Mouse (Mus musculus): ENCODE measurements around the gene Cpne4. TPM values are rescaled to one million over a fixed set of nuclear protein-coding genes. Genes with fewer than 3 reads are reported as not detected.

Gene Cpne4
- total RNA-seq, 2 experiments from 2014 or later = 0.15 to 0.36 TPM

DNA sequence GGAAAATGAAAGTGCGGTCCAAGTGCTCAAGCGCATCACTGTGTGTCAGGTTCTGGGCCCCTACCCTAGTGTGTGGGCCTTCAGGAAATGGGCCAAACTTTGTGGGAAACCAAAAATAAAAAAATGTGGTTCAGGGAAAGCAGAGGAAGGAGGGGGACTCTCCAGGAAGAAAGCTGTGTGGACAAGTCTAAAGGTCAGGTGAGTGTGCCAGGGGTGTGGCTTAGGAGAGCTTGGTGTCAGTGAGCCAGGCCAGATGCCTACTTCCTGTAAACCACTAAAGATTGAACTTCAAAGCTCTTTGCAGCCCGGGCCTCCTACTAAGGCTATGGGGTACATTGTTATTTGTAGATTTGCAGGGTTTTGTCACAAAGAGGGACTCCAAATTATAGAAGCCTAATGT lies 327.1 kb downstream of the Cpne4 start:
- no peak for DNase-seq

DNA sequence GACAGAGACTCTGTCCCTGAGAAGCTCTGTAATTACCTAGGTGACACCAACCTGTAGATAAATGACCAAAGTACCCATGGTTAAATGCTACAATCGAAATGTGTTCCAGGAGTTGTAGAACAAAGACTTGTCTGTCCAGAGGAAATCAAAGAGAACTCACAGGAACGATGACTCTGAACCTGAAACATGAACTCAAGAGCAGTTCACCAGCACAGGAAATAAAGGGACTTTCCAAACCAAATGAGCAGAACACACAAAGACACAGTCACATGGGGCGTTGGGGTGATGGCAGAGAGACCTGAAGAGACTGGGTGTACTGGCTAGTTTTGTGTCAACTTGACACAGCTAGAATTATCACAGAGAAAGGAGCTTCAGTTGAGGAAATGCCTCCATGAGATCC lies 329.9 kb downstream of the Cpne4 start:
- no peak for DNase-seq

DNA sequence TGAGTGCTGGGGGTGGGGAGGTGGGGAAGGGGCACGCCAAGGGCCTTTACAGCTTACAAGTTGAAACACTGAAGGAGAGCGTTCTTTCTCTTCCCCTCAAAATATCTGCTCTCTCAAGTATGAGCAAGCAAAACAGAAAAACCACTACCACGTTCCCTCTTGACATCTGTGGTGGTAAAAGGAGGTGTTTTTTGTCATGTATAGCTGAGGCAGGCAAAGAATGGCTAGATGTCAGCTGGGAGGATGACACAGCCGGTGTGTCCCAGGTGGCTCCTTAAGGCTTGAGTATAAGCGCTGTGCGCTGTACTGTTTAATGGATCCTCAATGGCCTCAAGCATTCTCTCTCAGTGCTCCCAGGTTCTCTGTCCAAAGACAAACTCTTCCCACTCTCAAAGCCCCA lies 331.5 kb downstream of the Cpne4 start:
- no peak for DNase-seq

DNA sequence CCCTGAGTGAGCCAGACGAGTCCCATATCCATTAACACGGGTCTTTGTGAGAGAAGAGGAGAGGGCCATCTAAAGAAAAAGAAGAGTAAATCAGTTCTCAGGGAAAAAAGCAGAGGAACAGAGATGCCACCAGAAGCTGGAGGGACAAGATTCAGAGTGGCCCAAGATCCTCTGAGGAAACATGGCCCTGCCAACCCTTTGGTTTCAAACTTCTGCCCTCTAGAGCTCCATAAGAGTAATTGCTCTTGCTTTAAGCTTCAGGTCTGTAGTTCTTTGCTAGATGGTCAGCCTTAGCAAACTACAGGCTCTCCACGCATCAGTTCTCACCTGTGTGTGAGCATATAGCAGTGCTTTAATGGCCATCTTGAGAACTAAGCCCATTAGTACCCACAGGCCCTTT lies 343.4 kb downstream of the Cpne4 start:
- no peak for DNase-seq

DNA sequence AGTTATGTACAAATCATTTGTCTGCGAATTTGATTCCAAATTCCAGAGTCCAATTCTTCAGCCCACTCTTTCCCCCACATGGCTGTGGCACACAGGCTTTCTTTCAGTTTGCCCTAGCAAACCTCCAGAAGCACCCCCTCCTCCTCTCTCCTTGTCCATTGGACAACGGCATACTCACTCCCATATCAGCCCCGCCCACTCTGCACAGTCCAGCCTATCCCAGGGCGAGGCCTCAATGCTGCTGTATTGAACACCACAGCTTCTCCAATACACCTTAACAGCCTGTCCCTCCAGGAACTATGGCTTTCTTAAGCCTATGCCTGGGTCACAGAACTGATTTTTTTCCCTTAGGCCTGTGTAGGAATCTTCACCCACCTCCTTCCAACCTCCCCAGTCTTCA lies 348.3 kb downstream of the Cpne4 start:
- no peak for DNase-seq

DNA sequence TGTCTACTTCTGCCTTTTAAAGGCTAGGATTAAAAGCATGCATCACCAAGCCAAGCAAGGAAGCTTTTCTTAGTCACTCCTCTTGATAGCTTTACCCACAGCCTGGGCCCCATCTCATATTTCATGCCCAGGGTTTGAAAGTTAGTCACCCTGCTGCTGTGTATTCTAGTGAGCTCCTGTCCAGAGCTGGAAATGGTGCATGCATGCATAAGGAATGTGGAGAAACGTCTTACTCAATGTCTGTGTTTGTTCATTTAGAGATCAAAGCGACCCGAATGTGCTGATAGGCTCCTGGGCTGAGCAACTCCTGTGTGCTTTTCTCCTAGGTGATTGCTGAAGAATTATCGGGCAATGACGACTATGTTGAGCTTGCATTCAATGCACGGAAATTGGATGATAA lies 354.0 kb downstream of the Cpne4 start:
- DNase-seq = no peak

DNA sequence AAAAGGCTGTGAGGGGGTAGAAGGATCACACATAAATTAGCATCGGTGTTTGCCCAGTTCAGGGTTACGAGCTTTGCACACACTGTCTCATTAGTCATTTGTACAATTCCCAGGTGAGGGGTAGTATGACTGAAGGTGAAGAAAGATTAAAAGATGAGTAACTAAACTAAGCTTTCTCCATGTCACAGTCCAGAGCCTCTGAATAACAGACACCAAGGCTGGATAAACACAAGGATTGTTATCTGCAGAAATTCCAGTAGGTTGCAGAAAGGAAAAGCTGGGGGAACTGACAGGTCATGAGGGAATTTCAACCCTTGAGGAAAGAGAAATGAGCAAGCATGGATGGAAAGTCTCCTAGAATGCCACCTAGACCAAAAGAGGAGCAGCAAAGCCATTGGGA lies 354.7 kb downstream of the Cpne4 start:
- DNase-seq = no peak

DNA sequence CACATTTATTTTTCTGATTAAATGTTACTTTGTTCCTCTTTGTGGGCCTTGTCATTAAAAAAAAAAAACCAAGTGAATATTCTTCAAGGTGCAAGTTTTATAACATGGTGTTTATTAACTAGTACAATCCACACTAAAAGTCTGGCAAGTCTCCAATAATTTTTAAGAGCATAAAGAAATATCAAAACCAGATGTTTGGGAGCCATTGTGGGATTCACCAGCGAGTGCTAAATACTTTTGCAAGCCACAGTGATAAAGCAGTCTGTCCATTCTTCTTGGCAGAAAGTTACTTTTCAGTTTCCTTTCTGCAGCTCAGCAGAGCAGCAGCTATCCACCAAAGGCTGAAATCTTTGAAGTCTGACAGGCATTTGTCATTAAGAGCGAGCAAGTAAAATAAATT lies 365.6 kb downstream of the Cpne4 start:
- no peak for DNase-seq

DNA sequence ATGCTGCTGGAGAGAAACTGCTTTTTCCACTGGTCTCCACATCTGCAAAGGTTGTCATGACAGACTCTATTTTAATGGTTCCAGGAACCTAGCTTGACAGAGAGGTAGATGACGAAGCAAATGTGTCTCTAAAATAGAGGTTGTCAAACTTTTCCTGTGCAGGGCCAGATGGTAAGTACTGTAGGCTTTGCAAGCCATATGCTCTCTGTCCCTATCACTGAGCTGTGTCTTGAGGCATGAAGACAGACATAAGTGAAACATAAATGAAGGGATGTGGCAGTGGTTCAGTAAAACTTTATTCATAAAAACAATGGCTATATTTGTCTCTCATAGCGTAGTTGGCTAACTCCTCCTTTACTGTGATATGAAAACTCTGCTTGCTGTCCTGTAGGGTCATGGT lies 366.2 kb downstream of the Cpne4 start:
- no peak for DNase-seq

DNA sequence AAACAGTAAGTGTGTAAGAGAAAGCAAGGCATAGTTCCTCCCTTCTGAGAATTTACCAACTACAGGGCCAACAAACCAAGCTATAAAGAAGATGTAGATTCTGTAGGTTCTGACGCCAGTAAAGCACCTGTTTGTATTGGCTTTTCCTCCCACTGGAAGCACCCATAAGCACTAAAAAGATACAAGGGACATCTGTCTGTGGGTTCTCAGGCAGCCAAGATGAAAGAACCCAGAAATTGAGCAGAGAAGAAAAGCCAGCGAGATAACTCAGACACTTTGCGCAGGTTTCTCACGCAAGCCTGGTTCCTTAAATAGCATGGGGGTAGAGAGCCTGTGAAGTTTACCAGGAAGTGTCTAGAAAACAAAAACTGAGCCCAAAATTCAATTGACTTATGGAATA lies 374.1 kb downstream of the Cpne4 start:
- no peak for DNase-seq

DNA sequence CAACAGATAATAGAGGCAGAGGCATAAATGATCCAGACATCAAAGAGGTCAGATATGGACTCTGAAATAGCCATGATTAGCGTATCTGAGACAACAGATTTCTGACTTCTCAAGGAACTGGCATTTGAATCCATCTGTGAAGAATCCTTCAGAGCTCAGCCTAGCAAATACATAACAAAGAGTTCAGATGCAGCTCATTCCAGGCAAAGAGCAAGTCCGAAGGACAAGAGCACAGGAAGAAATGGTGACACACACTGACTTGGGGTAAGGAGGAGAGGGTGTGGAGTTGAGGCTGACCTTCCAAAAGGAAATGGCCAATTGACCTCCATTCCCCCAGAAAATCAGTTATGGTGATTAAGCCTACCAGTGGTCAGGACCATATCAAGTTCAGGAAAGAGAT lies 375.0 kb downstream of the Cpne4 start:
- DNase-seq = no peak

DNA sequence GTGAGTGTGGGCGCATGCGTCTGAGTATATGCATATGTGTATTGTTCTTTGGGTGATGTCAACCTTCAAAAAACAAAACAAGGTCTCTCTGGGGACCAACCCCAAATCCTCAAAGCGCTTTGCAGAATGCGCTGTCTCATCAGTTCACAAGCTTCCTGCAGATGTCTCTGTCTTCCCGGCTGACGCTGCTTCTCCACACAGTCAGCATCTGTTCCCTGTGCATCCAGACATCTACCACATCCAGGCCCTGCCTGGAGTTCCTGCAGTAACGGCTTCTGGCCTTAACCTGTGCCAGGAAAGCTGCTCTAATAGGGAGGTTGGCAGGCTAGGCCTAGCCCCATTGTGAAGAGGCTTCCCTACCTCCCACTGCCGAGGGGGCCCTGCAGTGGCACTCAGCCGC lies 381.7 kb downstream of the Cpne4 start:
- no peak for DNase-seq

DNA sequence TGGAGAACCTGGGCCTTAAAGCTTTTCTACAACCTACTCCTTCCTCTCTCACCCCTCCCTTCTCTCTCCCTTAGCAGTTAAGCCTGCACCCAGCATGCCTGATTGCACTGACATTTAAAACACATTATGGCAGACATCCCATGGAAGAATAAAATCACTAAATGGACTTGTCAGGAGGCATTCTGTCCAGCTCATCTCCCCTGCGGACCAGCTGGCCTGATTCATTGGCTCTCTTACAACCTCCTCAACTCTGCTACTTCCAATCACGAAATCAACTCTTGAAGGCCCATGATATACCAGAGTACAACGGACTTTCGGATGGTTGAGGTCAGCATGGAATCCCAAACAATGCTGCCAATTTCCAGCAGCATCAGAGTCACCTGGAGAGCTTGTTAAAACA lies 393.3 kb downstream of the Cpne4 start:
- DNase-seq = no peak

DNA sequence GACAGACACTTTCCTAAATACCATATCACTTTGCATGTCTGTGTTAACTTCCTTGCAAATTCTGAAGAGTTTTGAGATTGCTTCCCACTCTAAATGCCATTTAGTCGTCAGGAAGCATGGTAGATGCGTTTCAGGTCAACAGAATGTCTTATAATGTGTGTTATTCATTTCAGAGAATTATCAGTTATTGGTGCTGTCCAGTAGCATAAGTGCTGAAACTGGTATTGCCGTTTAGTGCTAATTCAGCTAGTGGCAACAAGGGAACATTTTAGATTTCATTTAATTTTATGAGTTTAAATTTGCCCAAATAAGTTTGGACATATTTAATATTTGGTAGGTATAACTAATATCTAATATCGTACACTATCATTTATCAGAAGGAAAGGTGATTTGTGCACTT lies 403.5 kb downstream of the Cpne4 start:
- DNase-seq = no peak

DNA sequence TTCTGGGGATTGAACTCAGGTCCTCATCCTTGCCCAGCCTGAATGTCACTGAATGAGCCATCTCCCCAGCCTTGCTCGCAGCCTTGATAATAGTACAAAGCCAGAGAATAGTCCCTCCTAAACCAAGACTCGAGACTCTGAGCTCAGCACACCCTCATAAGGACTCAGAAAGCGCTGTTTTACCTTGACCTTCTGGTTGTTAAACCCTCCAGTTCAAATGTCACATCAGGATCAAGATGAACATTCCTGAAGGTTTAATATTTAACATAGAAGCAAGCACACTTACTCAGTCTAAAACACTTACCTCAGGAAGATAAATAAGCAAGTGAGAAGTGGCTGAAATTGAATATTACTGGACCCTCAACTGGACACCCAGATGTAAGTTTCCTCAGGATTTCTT lies 405.1 kb downstream of the Cpne4 start:
- DNase-seq = no peak

DNA sequence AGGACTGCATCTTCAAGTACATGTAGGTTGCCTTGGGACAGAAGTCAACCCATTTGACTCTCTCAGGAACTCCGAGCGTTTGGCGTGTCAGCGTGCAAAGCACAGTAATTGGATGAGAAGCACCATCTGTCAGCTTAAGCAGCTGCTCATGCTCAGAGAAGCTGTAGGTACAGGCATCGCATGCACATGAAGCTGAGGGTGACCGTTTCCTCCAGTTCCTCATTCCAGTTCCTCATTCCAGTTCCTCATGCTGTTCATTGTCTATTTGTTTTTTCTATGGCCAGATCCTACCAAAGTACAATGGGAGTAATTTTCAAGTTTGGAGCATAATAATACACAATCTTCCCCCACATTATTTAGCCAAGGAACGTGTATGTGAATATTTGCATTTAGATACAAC lies 425.7 kb downstream of the Cpne4 start:
- no peak for DNase-seq

DNA sequence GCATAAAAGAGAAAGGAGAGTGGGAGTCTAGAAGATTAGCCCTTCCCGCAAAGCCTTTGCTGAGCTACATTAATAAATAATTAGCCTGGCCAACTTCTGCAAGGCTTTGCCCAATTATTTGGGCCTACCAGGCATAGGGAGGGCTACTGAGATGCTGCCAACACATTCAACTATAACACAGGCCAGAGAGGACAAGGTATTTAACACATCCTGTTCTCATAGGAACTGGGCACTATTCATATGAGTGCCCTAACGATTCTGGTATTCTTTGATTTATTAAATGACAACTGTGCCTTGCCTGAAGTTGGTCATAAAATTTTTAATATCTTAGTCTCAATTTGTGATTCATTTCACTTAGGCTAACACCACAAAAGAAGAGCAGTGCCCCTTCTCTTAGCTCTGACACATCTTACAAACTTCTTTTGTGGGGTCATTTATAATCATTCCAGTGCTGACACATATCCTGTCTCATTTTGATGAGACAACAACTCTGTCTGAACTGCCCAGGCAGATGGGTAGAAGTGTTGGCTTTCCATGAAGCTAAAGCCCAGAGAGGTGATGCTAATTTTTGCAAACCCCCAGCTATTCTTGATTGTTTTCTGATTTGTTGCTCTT lies 435.0 kb downstream of the Cpne4 start:
- no peak for DNase-seq

DNA sequence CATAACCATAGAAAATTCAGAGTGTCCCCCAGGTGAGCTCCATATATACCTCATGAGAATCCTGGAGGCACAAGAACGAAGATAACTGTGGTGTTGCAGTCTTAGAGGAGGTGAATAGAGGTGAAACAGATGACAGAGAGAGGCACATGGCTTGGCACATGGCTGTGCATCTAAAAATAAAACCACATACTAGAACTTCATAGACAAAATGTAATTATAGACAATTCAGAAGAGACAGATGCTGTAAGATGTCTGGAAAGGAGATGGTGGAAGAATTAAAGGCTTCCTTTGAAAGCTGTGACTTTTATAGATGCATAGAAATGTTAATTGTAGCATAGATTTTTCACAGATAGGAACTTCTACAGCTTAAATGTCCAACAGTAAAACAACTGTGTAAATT lies 451.1 kb downstream of the Cpne4 start:
- no peak for DNase-seq

DNA sequence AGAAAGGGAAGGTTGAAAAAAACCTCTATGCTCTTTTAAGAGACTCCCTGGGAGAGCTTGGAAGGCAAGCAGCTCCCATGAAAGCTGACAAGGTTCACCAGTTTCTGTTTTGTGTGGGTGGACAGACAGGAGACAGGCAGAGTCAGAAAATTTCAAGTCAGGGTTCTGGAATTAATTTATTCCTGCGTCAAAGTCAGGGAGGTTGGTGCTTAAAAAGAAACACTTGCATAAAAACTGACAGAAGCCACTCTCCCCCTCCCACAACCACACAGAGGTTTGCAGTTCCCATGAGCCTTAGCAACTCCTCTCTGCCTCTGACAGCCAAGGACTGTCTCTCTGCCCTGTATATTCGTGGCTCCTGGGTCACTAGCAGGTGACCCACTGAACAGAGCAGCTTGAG lies 463.6 kb downstream of the Cpne4 start:
- DNase-seq = no peak

DNA sequence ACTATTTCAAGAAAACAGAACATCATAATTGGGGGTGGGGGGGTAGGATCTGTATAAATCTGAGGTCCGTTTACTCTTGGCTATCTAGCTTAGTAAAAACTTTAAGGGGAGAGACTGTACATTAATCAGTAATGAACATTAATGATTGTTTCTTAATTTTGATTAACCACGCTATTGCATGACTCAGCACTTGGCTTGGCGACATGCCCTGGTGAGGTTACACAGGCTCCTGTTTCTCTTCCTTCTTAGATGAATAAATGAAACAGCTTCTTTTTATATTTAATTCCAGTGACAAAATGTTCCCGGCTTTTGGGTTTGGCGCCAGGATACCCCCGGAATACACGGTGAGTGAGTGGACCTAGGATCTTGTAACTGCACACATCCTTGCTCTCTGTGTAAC lies 471.1 kb downstream of the Cpne4 start:
- no peak for DNase-seq

DNA sequence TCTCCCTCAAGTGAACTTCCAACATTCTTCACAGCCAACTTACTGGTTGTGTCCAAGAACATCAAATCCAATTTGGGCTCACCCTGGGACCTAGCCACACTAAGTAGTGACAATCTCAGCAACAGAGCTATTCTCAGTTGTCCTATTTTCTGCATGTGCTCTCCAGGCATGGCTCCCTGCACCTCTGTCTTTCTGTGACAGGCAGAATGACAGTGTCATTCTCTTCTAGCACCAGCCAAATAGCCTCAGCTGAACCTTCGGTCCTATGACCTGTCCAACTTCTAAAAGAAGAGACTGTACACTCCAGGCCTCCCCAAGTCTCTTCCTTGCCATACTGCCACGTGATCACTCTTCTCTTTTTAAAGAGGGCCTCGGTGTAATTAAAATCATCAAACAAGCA lies 481.2 kb downstream of the Cpne4 start:
- DNase-seq = no peak

DNA sequence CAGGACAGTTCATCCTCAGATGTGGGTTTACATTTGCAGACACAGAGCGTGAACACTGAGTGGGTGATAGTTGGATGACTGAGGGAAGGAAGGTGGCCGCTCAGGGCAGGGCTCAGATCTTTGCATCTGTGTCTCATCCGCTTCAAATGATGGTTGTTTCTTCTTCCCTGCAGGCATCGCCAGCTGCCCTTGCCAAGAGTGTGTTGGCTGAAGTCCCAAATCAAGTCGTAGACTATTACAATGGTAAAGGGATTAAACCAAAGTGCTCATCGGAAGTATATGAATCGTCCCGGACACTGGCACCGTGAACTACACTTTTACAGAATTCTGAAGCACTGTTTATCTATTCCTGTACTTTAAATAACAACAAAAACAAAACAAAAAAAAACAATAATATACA lies 485.5 kb downstream of the Cpne4 start:
- no peak for DNase-seq

DNA sequence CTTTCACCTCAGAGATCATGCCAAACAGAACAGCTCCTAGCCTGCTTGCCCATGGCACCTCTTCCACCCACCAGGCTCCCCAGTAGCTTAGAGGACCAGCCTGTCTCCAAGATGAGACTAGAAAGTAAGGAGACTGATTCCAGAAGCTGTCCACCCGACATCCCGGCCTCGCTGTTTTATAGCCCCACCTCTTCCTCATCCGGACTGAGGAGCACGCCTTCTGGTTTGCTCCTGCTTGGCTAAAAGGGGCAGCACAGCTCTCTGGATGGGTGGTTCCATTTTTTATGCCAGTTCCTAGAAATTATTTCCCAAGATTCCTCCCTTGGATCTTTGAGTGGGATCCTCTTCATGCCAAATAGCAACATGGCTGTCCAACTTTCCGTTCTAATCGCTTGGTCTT lies 486.6 kb downstream of the Cpne4 start:
- DNase-seq = no peak

DNA sequence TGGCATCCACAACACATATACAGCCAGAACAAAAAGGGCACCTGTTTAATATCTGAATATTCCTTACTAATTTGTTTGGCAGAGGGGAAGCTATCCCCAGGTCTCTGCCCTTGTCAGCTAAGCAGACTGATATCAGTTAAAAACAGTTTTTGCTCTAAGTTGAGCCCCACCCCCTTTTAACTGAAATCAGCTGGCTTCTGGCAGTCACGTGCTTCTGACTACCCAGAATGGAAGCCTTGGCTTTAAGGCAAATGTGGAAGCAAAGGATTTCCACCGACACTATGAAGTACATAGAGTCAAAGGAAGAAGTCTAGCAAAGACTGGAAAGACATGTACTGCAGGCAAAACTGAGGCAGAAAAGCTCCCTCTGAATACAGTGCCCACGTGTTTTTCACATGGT lies 490.8 kb downstream of the Cpne4 start:
- DNase-seq = no peak

DNA sequence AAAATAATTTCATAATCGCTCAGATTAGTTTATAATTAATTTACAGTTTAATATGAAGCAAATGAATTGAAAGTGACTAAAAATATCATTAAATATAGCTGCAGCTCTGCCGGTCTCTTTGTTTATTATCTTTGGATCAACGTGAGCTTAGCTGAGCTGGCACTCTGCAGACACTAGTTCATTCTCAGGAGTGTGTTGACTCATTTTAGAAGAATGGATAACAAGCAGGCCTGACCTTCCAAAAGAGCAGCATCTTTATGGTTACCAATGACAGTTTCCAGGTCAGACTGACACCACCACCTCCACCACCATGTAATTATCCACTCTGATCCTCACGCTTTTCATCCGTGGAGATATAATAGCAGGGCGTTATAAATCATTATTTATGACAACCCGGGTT lies 498.9 kb downstream of the Cpne4 start:
- no peak for DNase-seq

All from adrenal gland, postnatal 10 days (tissue).